Mouse (Mus musculus) liver, adult 2 months (tissue): ENCODE results near the gene Tnnt1.

Experiments used
- CTCF ChIP-seq: fragments of 200-500 bp; IDR thresholded peaks from 2 replicates; pipeline ENCODE4 v1.5.1; 2011; ENCODE audit warnings: low read depth, low read length, control low read depth
- POLR2A ChIP-seq: fragments of 200-500 bp; IDR thresholded peaks from 2 replicates; pipeline ENCODE4 v1.6.1; 2011; ENCODE audit warnings: low read length, control low read depth; ENCODE audit not compliant: insufficient read depth; ENCODE audit errors: extremely low read depth

DNA sequence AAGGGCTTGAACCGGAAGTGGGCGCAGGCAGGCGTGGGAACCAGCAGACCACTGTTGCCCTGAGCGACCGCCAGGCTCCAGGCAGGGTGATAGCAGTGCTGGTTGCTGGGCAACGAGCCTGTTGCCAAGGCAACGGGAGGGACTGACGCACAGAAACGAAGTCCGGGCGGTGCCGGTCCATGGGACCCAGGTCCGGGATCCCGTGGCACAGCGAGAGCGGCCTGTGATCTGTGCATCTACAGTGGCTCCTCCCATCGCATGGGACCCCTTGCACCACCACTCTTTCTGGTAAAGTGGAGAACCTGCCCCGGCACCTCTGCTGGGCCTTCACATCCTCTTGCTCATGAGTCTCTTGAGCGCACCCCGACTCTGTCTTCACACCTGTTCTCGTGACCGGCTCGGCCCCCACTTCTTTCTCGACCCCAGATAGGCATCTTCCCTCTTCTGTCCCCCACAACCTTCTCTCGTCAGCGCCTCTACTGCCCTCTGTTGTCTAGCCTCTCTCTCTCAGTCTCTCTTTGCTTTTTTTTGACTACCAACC is 30.5 kb upstream of the Tnnt1 start:
- TF ChIP-seq CTCF (no peak), POLR2A (no peak)
